Mouse (Mus musculus): ENCODE measurements around the gene Cpne5. TPM values are rescaled to one million over a fixed set of nuclear protein-coding genes. Genes with fewer than 3 reads are reported as not detected.
"Not testable (repeated sequence)": the region's sequence is repeated elsewhere in the genome, so short reads cannot be mapped to it uniquely, and the experiment has no call there.

Gene Cpne5
- total RNA-seq, 1 experiment from 2014 or later, result not detected

- ATAC-seq (replicated peaks; ENCODE audit: insufficient number of reproducible peaks, low FRiP score, low TSS enrichment, poor library complexity, severe bottlenecking), result no peak
Observed at GRCm38 (mm10) chr17:29116023-29116422, 121.9 kb downstream of the Cpne5 start.

- peak; percentile 82 for ATAC-seq (replicated peaks; ENCODE audit: insufficient number of reproducible peaks, low FRiP score, low TSS enrichment, poor library complexity, severe bottlenecking)
Observed at GRCm38 (mm10) chr17:29113591-29114352, 124.2 kb downstream of the Cpne5 start, which contains the start of gene Rab44. Rab44 (plus strand) TSS chr17:29114145.

- peak; percentile 71 for ATAC-seq (replicated peaks; ENCODE audit: insufficient number of reproducible peaks, low FRiP score, low TSS enrichment, poor library complexity, severe bottlenecking)
Observed at GRCm38 (mm10) chr17:29111332-29111731, 126.6 kb downstream of the Cpne5 start.

GRCm38 (mm10) chr17:29110356-29110755 is 127.6 kb downstream of the Cpne5 start:
- ATAC-seq (replicated peaks; ENCODE audit: insufficient number of reproducible peaks, low FRiP score, low TSS enrichment, poor library complexity, severe bottlenecking), result not testable (repeated sequence)

Other genes with a start within 250 kb of the Cpne5 start
- gene Stk38, start 230.2 kb downstream of the Cpne5 start, total RNA-seq (2017), result 369 to 443 TPM (median 402 TPM) in 3 replicates
- gene Srsf3, start 205.5 kb downstream of the Cpne5 start, total RNA-seq (2017), result 679 to 753 TPM (median 702 TPM) in 3 replicates
- 10.7 to 29.2 TPM (median 15.7 TPM) in 3 replicates for gene Cdkn1a, start 147.2 kb downstream of the Cpne5 start, total RNA-seq (2017)
- gene Rab44, start 124.0 kb downstream of the Cpne5 start, total RNA-seq (2017), result 19.9 to 98.4 TPM (median 83.3 TPM) in 3 replicates
- 12.7 to 24.2 TPM (median 17.9 TPM) in 3 replicates for gene Ppil1, start 26.0 kb upstream of the Cpne5 start, total RNA-seq (2017)
- 67.0 to 84.4 TPM (median 75.3 TPM) in 3 replicates for gene BC004004, start 30.6 kb upstream of the Cpne5 start, total RNA-seq (2017)
- gene Pi16, start 79.5 kb upstream of the Cpne5 start, total RNA-seq (2017), result 16.9 to 37.3 TPM (median 22.0 TPM) in 3 replicates
- gene Mtch1, start 109.8 kb upstream of the Cpne5 start, total RNA-seq (2017), result 56.3 to 71.0 TPM (median 67.0 TPM) in 3 replicates
- 76.8 to 91.0 TPM (median 79.1 TPM) in 3 replicates for gene Fgd2, start 122.7 kb upstream of the Cpne5 start, total RNA-seq (2017)